Mouse (Mus musculus): Measurements from ENCODE around the gene Nkain2.
"Not testable (repeated sequence)": the region's sequence is repeated elsewhere in the genome, so short reads cannot be mapped to it uniquely, and the experiment has no call there.

The Nkain2 gene

GRCm38 (mm10) chr10:32060396-32060795 lies 829.9 kb downstream of the Nkain2 start:
- no peak for DNase-seq (ENCODE audit: low read depth, low spot score)

GRCm38 (mm10) chr10:32058251-32058650 lies 832.0 kb downstream of the Nkain2 start:
- DNase-seq (ENCODE audit: low read depth, low spot score): no peak

GRCm38 (mm10) chr10:32052546-32053295 lies 837.5 kb downstream of the Nkain2 start:
- no peak for DNase-seq (ENCODE audit: low read depth, low spot score)

GRCm38 (mm10) chr10:32052045-32052444 lies 838.2 kb downstream of the Nkain2 start:
- DNase-seq (ENCODE audit: low read depth, low spot score): no peak

- DNase-seq (ENCODE audit: low read depth, low spot score): no peak
Observed at GRCm38 (mm10) chr10:32029996-32030395, 860.3 kb downstream of the Nkain2 start.

- no peak for DNase-seq (ENCODE audit: low read depth, low spot score)
Observed at GRCm38 (mm10) chr10:32018385-32018784, 871.9 kb downstream of the Nkain2 start.

GRCm38 (mm10) chr10:32001216-32001753 lies 889.0 kb downstream of the Nkain2 start:
- DNase-seq (ENCODE audit: low read depth, low spot score): no peak

GRCm38 (mm10) chr10:31993205-31993604 lies 897.1 kb downstream of the Nkain2 start:
- DNase-seq (ENCODE audit: low read depth, low spot score): no peak

- no peak for DNase-seq (ENCODE audit: low read depth, low spot score)
Observed at GRCm38 (mm10) chr10:31978387-31978786, 911.9 kb downstream of the Nkain2 start.

GRCm38 (mm10) chr10:31947178-31947726 lies 943.0 kb downstream of the Nkain2 start:
- DNase-seq (ENCODE audit: low read depth, low spot score): no peak

GRCm38 (mm10) chr10:31931961-31932360 lies 958.3 kb downstream of the Nkain2 start:
- no peak for DNase-seq (ENCODE audit: low read depth, low spot score)

GRCm38 (mm10) chr10:31927657-31928056 lies 962.6 kb downstream of the Nkain2 start:
- no peak for DNase-seq (ENCODE audit: low read depth, low spot score)

GRCm38 (mm10) chr10:31920901-31921300 lies 969.4 kb downstream of the Nkain2 start:
- not testable (repeated sequence) for DNase-seq (ENCODE audit: low read depth, low spot score)

GRCm38 (mm10) chr10:31907488-31907887 lies 982.8 kb downstream of the Nkain2 start:
- DNase-seq (ENCODE audit: low read depth, low spot score): no peak

- DNase-seq (ENCODE audit: low read depth, low spot score): no peak
Observed at GRCm38 (mm10) chr10:31899501-31899900, 990.8 kb downstream of the Nkain2 start.

GRCm38 (mm10) chr10:31873323-31873895 lies 1016.9 kb downstream of the Nkain2 start:
- DNase-seq (ENCODE audit: low read depth, low spot score): no peak

GRCm38 (mm10) chr10:31868275-31868674 lies 1022.0 kb downstream of the Nkain2 start:
- DNase-seq (ENCODE audit: low read depth, low spot score): no peak

- no peak for DNase-seq (ENCODE audit: low read depth, low spot score)
Observed at GRCm38 (mm10) chr10:31827041-31827440, 1063.2 kb downstream of the Nkain2 start.

GRCm38 (mm10) chr10:31812543-31812942 lies 1077.7 kb downstream of the Nkain2 start:
- DNase-seq (ENCODE audit: low read depth, low spot score): no peak

- peak; percentile 48 for DNase-seq (ENCODE audit: low read depth, low spot score)
Observed at GRCm38 (mm10) chr10:31742443-31743057, 1147.7 kb downstream of the Nkain2 start.

GRCm38 (mm10) chr10:31728036-31728435 lies 1162.2 kb downstream of the Nkain2 start:
- DNase-seq (ENCODE audit: low read depth, low spot score): no peak

GRCm38 (mm10) chr10:31647270-31647669 lies 1243.0 kb downstream of the Nkain2 start:
- no peak for DNase-seq (ENCODE audit: low read depth, low spot score)

Data from WW6 (cell line).